Mouse (Mus musculus): ENCODE measurements around the gene Lmntd1. TPM values are rescaled to one million over a fixed set of nuclear protein-coding genes. Genes with fewer than 3 reads are reported as not detected.
A peak's percentile ranks its signal among the peaks of the same experiment; 100 is the strongest.

Lmntd1 gene
- total and polyA plus RNA-seq, 3 experiments = 0.08 to 0.43 (median 0.26) TPM

DNA sequence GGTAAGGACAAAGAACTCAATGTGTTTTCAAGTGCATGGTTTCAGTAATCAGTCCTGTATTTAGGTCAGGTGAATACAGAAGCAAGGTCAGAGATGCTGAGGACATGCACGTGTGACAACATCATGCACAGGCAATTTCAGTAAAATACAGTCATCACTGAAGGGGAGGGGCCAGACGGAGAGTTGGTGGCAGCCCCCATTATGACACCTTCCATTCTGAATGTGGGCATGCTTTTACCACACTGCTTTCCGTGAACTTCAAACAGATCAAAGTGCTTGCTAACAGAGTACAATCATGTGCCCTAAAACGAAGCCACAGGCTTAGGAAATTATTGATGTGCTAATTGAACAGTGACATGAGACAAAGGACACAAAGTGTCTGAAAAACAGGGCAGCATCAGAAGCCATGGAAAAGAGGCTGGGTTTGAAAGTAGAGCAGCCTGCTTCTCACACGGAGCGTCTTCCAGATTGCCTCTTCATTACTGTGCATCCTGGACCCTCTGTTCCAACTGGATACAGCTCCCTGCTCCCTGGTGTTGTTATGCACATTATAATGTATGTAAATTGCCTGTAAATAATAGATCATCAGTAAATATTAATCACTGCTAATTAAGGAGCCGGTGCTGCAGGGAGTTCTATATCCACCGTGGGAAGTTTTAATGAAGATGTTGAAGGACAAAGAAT, 144.7 kb downstream of the Lmntd1 start:
- TF ChIP-seq TBP (conservative IDR thresholded peaks at IDR 0.05; ENCODE audit: low read depth, low read length) (no peak), TCF12 (IDR thresholded peaks at IDR 0.05; ENCODE audit: low read depth, low read length) (no peak), MEF2A (IDR thresholded peaks at IDR 0.05; ENCODE audit: borderline replicate concordance, low read depth, low read length) (no peak), GABPA (IDR thresholded peaks at IDR 0.05; ENCODE audit: insufficient replicate concordance, low read depth, low read length) (no peak), NELFE (IDR thresholded peaks at IDR 0.05; ENCODE audit: low read depth, low read length) (no peak), CHD2 (IDR thresholded peaks at IDR 0.05; ENCODE audit: low read length) (no peak), MYC (IDR thresholded peaks at IDR 0.05; ENCODE audit: low read depth, low read length) (no peak), MAZ (IDR thresholded peaks at IDR 0.05; ENCODE audit: low read depth, low read length) (no peak), IRF4 (IDR thresholded peaks at IDR 0.05; ENCODE audit: low read depth, low read length) (no peak), ZNF384 (IDR thresholded peaks at IDR 0.05; ENCODE audit: low read depth, low read length) (no peak), HCFC1 (IDR thresholded peaks at IDR 0.05; ENCODE audit: low read depth, low read length) (no peak)
- H3K9me3 ChIP-seq (replicated peaks; ENCODE audit: low read length) = peaks cover 4% of the 10 kb centered on the region
- DNase-seq (ENCODE audit: extremely low read depth) = no peak
- dilution Hi-C loops (cut with MboI; ENCODE audit: extremely low pct_ligation_motif_present, extremely low pct_unique_long_range_greater_than_20kb, low sequenced_read_pairs) (no loop called here), in situ Hi-C loops (cut with MboI; ENCODE audit: low pct_ligation_motif_present, low pct_unique_long_range_greater_than_20kb, low sequenced_read_pairs) (no loop called here)
- no peak overlapping the region for H3K4me2 ChIP-seq (ENCODE audit: insufficient read depth, low read depth, poor library complexity, severe bottlenecking)
- H3K4me1 ChIP-seq (ENCODE audit: control insufficient read depth in 1 of 2, insufficient read depth in 2 of 2) = 0 out of 4 replicates have a peak, but pooled peaks cover 0 to 3% of the 10 kb centered on the region in 2 experiments
- H3K4me3 ChIP-seq (replicated peaks in 1 of 3; ENCODE audit: low read depth in 2 of 3, low read length in 2 of 3, poor library complexity in 1 of 3) = no peak overlapping the region
- no peaks in the 10 kb centered on the region for H3K79me2 ChIP-seq (replicated peaks; ENCODE audit: control insufficient read depth, extremely low read depth, insufficient read depth, poor library complexity, severe bottlenecking)
- H3K36me3 ChIP-seq (replicated peaks in 1 of 2; ENCODE audit: control insufficient read depth in 1 of 2, insufficient read depth in 1 of 2, low read length in 1 of 2) = no peaks in the 10 kb centered on the region
- H3K27me3 ChIP-seq (replicated peaks) = no peaks in the 10 kb centered on the region
- no peak overlapping the region for H3K9ac ChIP-seq (ENCODE audit: insufficient read depth, low read depth)
- no peak overlapping the region for H3K27ac ChIP-seq (ENCODE audit: insufficient read depth, low read depth)

DNA sequence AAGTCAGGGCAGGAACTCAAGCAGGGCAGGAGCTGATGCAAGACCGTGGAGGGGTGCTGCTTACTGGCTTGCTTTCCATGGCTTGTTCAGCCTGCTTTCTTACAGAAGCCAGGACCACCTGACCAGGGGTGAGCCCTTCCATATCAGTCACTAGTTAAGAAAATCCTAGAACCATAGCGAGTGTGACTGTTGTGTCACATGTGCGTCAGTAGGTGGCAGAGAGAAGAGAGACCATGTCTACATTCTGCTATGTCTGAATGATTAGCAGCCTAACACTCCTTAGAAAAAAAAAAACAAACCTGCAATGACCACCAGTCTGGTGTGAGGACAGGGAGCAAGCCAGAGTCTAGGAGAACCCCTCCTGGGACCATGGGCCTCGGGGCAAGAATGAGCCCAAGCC, 150.1 kb downstream of the Lmntd1 start:
- Histone ChIP-seq H3K9ac (ENCODE audit: insufficient read depth, low read depth) (no peak overlapping the region), H3K4me1 (ENCODE audit: control insufficient read depth in 1 of 2, insufficient read depth in 2 of 2) (0 out of 4 replicates have a peak, but pooled peaks cover 0 to 3% of the 10 kb centered on the region in 2 experiments), H3K9me3 (replicated peaks; ENCODE audit: low read length) (peaks cover 4% of the 10 kb centered on the region), H3K4me3 (replicated peaks in 1 of 3; ENCODE audit: low read depth in 2 of 3, low read length in 2 of 3, poor library complexity in 1 of 3) (no peak overlapping the region), H3K79me2 (replicated peaks; ENCODE audit: control insufficient read depth, extremely low read depth, insufficient read depth, poor library complexity, severe bottlenecking) (no peaks in the 10 kb centered on the region), H3K27me3 (replicated peaks) (no peaks in the 10 kb centered on the region), H3K27ac (ENCODE audit: insufficient read depth, low read depth) (no peak overlapping the region), H3K36me3 (replicated peaks in 1 of 2; ENCODE audit: control insufficient read depth in 1 of 2, insufficient read depth in 1 of 2, low read length in 1 of 2) (no peaks in the 10 kb centered on the region), H3K4me2 (ENCODE audit: insufficient read depth, low read depth, poor library complexity, severe bottlenecking) (no peak overlapping the region)
- in situ Hi-C loops (cut with MboI; ENCODE audit: low pct_ligation_motif_present, low pct_unique_long_range_greater_than_20kb, low sequenced_read_pairs) = no loop called here
- peak; percentile 5 for DNase-seq (ENCODE audit: extremely low read depth)
- dilution Hi-C loops (cut with MboI; ENCODE audit: extremely low pct_ligation_motif_present, extremely low pct_unique_long_range_greater_than_20kb, low sequenced_read_pairs) = no loop called here
- peak in 1 of 2 experiments; percentile 47; a peak in 2 of 4 replicates for TF ChIP-seq CTCF (conservative IDR thresholded peaks at IDR 0.05 in 1 of 2, IDR thresholded peaks at IDR 0.05 in 1 of 2; ENCODE audit: low read depth in 2 of 2, low read length in 2 of 2)
- peak; percentile 34 for TF ChIP-seq RAD21 (IDR thresholded peaks at IDR 0.05; ENCODE audit: low read depth, low read length)
- no peak for TF ChIP-seq E2F4 (IDR thresholded peaks at IDR 0.05; ENCODE audit: insufficient replicate concordance, low read depth, low read length)
- peak; percentile 48 for TF ChIP-seq SMC3 (IDR thresholded peaks at IDR 0.05; ENCODE audit: low read depth, low read length)
- TF ChIP-seq NRF1 (IDR thresholded peaks at IDR 0.05; ENCODE audit: low read depth, low read length) = no peak

All from CH12.LX (cell line).